Mouse (Mus musculus) CH12.LX (cell line): ENCODE data around the gene Cdh23. TPM values are rescaled to one million over a fixed set of nuclear protein-coding genes. Genes with fewer than 3 reads are reported as not detected.

ENCODE experiments used
- DNase-seq: peaks from one replicate; pipeline ENCODE4 v3.0.0-alpha.2; 2013; ENCODE audit errors: extremely low read depth
- H3K27ac ChIP-seq: 2 replicates; pipeline ENCODE4 v1.5.1; 2012; ENCODE audit warnings: low read depth, mild to moderate bottlenecking, control low read depth, moderate library complexity; ENCODE audit not compliant: insufficient read depth
- H3K27me3 ChIP-seq: replicated peaks from 2 replicates; pipeline ENCODE3; 2012; ENCODE audit warnings: inconsistent platforms
- H3K36me3 ChIP-seq, 2 experiments: replicated peaks in 1 of 2; 2 replicates each; pipeline versions ENCODE3 to v1.6.1; 2012; ENCODE audit warnings: inconsistent platforms in 1 of 2, low read length in 1 of 2, mild to moderate bottlenecking in 1 of 2, mixed read lengths in 1 of 2, moderate library complexity in 1 of 2; ENCODE audit not compliant: control insufficient read depth in 1 of 2, insufficient read depth in 1 of 2
- H3K4me1 ChIP-seq, 2 experiments: 2 replicates each; pipeline ENCODE4 v1.6.1; 2012; ENCODE audit warnings: inconsistent platforms in 1 of 2, moderate library complexity in 1 of 2; ENCODE audit not compliant: insufficient read depth in 2 of 2, control insufficient read depth in 1 of 2
- H3K4me2 ChIP-seq: 2 replicates; pipeline ENCODE4 v1.6.1; 2012; ENCODE audit warnings: low read depth, mild to moderate bottlenecking, control low read depth; ENCODE audit not compliant: poor library complexity, insufficient read depth, severe bottlenecking
- H3K4me3 ChIP-seq, 3 experiments: fragments of 150-350 bp in 1 of 3; sonication (generic) in 1 of 3; replicated peaks in 1 of 3; 2 replicates each; pipeline versions ENCODE3 to v1.5.1; 2011 to 2012; ENCODE audit warnings: low read depth in 2 of 3, low read length in 2 of 3, mild to moderate bottlenecking in 2 of 3, moderate library complexity in 2 of 3, control low read depth in 1 of 3, improper control_type of control experiment in 1 of 3, inconsistent platforms in 1 of 3, mixed read lengths in 1 of 3; ENCODE audit not compliant: poor library complexity in 1 of 3
- H3K79me2 ChIP-seq: replicated peaks from 2 replicates; pipeline ENCODE4 v1.6.1; 2012; ENCODE audit warnings: mild to moderate bottlenecking, moderate library complexity; ENCODE audit not compliant: control insufficient read depth, poor library complexity, insufficient read depth, severe bottlenecking; ENCODE audit errors: extremely low read depth
- H3K9ac ChIP-seq: 2 replicates; pipeline ENCODE4 v1.6.1; 2012; ENCODE audit warnings: low read depth, mild to moderate bottlenecking, control low read depth, moderate library complexity; ENCODE audit not compliant: insufficient read depth
- H3K9me3 ChIP-seq: replicated peaks from 2 replicates; pipeline ENCODE3; 2012; ENCODE audit warnings: low read length, inconsistent platforms, mixed read lengths
- BHLHE40 ChIP-seq: IDR thresholded peaks from 2 replicates; pipeline ENCODE4 v1.6.1; 2011; ENCODE audit warnings: mild to moderate bottlenecking, low read depth, low read length, improper control_type of control experiment
- CHD1 ChIP-seq: IDR thresholded peaks from 2 replicates; pipeline ENCODE4 v1.6.1; 2012; ENCODE audit warnings: low read depth, low read length, improper control_type of control experiment, inconsistent platforms
- CHD2 ChIP-seq: IDR thresholded peaks from 2 replicates; pipeline ENCODE4 v1.6.1; 2011; ENCODE audit warnings: low read length, improper control_type of control experiment
- CTCF ChIP-seq, 2 experiments: IDR thresholded peaks in 1 of 2; conservative IDR thresholded peaks in 1 of 2; 2 replicates each; pipeline ENCODE4 v1.5.1; 2011 to 2012; ENCODE audit warnings: low read depth in 2 of 2, low read length in 2 of 2, improper control_type of control experiment in 1 of 2, inconsistent platforms in 1 of 2, mild to moderate bottlenecking in 1 of 2, moderate library complexity in 1 of 2
- E2F4 ChIP-seq: IDR thresholded peaks from 2 replicates; pipeline ENCODE4 v1.6.1; 2011; ENCODE audit warnings: low read depth, low read length, improper control_type of control experiment; ENCODE audit not compliant: insufficient replicate concordance
- ELF1 ChIP-seq: IDR thresholded peaks from 2 replicates; pipeline ENCODE4 v1.6.1; 2014; ENCODE audit warnings: low read depth, mild to moderate bottlenecking, inconsistent platforms, low read length, improper control_type of control experiment
- IRF4 ChIP-seq: IDR thresholded peaks from 2 replicates; pipeline ENCODE4 v1.6.1; 2014; ENCODE audit warnings: low read depth, mild to moderate bottlenecking, inconsistent platforms, low read length, improper control_type of control experiment
- JUND ChIP-seq: conservative IDR thresholded peaks from 2 replicates; pipeline ENCODE4 v1.6.1; 2011; ENCODE audit warnings: low read depth, low read length, improper control_type of control experiment
- KAT2A ChIP-seq: IDR thresholded peaks from 2 replicates; pipeline ENCODE4 v1.6.1; 2012; ENCODE audit warnings: low read length, improper control_type of control experiment, inconsistent platforms; ENCODE audit not compliant: insufficient replicate concordance
- MAFK ChIP-seq: IDR thresholded peaks from 2 replicates; pipeline ENCODE4 v1.6.1; 2011; ENCODE audit warnings: low read length, improper control_type of control experiment; ENCODE audit not compliant: insufficient replicate concordance
- MAX ChIP-seq: IDR thresholded peaks from 2 replicates; pipeline ENCODE4 v1.6.1; 2011; ENCODE audit warnings: low read length, improper control_type of control experiment
- MAZ ChIP-seq: IDR thresholded peaks from 2 replicates; pipeline ENCODE4 v1.6.1; 2012; ENCODE audit warnings: low read depth, mild to moderate bottlenecking, inconsistent platforms, low read length, improper control_type of control experiment, moderate library complexity
- MEF2A ChIP-seq: IDR thresholded peaks from 2 replicates; pipeline ENCODE4 v1.6.1; 2014; ENCODE audit warnings: low read depth, mild to moderate bottlenecking, inconsistent platforms, low read length, improper control_type of control experiment, borderline replicate concordance
- MXI1 ChIP-seq: IDR thresholded peaks from 2 replicates; pipeline ENCODE4 v1.6.1; 2011; ENCODE audit warnings: mild to moderate bottlenecking, low read depth, low read length, improper control_type of control experiment
- PAX5 ChIP-seq: IDR thresholded peaks from 2 replicates; pipeline ENCODE4 v1.6.1; 2012; ENCODE audit warnings: low read length, inconsistent platforms, mixed read lengths
- POLR2AphosphoS2 ChIP-seq: IDR thresholded peaks from 2 replicates; pipeline ENCODE4 v1.6.1; 2011; ENCODE audit warnings: low read depth, low read length, improper control_type of control experiment
- RAD21 ChIP-seq: IDR thresholded peaks from 2 replicates; pipeline ENCODE4 v1.6.1; 2011; ENCODE audit warnings: low read depth, mild to moderate bottlenecking, low read length, improper control_type of control experiment, moderate library complexity
- RCOR1 ChIP-seq: conservative IDR thresholded peaks from 2 replicates; pipeline ENCODE4 v1.6.1; 2012; ENCODE audit warnings: low read depth, mild to moderate bottlenecking, inconsistent platforms, low read length, improper control_type of control experiment
- SMC3 ChIP-seq: IDR thresholded peaks from 2 replicates; pipeline ENCODE4 v1.6.1; 2011; ENCODE audit warnings: low read depth, low read length, improper control_type of control experiment
- TBP ChIP-seq: conservative IDR thresholded peaks from 2 replicates; pipeline ENCODE4 v1.6.1; 2011; ENCODE audit warnings: low read depth, low read length, improper control_type of control experiment
- TCF12 ChIP-seq: IDR thresholded peaks from 2 replicates; pipeline ENCODE4 v1.6.1; 2014; ENCODE audit warnings: low read depth, mild to moderate bottlenecking, inconsistent platforms, low read length, improper control_type of control experiment
- UBTF ChIP-seq: IDR thresholded peaks from 2 replicates; pipeline ENCODE4 v1.6.1; 2012; ENCODE audit warnings: low read depth, mild to moderate bottlenecking, inconsistent platforms, low read length, improper control_type of control experiment, moderate library complexity
- USF1 ChIP-seq: IDR thresholded peaks from 2 replicates; pipeline ENCODE4 v1.6.1; 2014; ENCODE audit warnings: low read depth, mild to moderate bottlenecking, inconsistent platforms, low read length, improper control_type of control experiment
- ZC3H11A ChIP-seq: IDR thresholded peaks from 2 replicates; pipeline ENCODE4 v1.6.1; 2012; ENCODE audit warnings: low read depth, mild to moderate bottlenecking, inconsistent platforms, low read length, improper control_type of control experiment
- ZKSCAN1 ChIP-seq: IDR thresholded peaks from 2 replicates; pipeline ENCODE4 v1.6.1; 2012; ENCODE audit warnings: low read depth, inconsistent platforms, low read length, improper control_type of control experiment, borderline replicate concordance
- ZMIZ1 ChIP-seq: IDR thresholded peaks from 2 replicates; pipeline ENCODE4 v1.6.1; 2012; ENCODE audit warnings: low read depth, mild to moderate bottlenecking, inconsistent platforms, low read length, improper control_type of control experiment
- ZNF384 ChIP-seq: IDR thresholded peaks from 2 replicates; pipeline ENCODE4 v1.6.1; 2012; ENCODE audit warnings: low read depth, low read length, improper control_type of control experiment, inconsistent platforms
- dilution Hi-C: fragments of 300-500 bp; cut with MboI; formaldehyde crosslinking; loops from 2 replicates; pipeline ENCODE4 v1.14.3; 2020; ENCODE audit warnings: low sequenced_read_pairs; ENCODE audit not compliant: extremely low pct_unique_long_range_greater_than_20kb, extremely low pct_ligation_motif_present
- in situ Hi-C: fragments of 300-500 bp; cut with MboI; formaldehyde crosslinking; loops from 3 replicates; pipeline ENCODE4 v1.14.3; 2019; ENCODE audit warnings: low sequenced_read_pairs, low pct_ligation_motif_present, low pct_unique_long_range_greater_than_20kb, mixed read lengths
- polyA plus RNA-seq: library from polyadenylated mRNA; unstranded; fragments of >175 nt; gene quantifications from 2 replicates; pipeline ENCODE4 v1.2.1, GENCODE M21; 2012; ENCODE audit warnings: low read depth; ENCODE audit not compliant: insufficient read length
- total RNA-seq, 2 experiments: library from RNA; depleted of rRNA; stranded (reverse); fragments of 300-350 nt in 1 of 2; fragments of >200 nt in 1 of 2; gene quantifications; 2 replicates each; pipeline ENCODE4 v1.2.3; 2012 to 2014

Gene Cdh23
- total and polyA plus RNA-seq, 3 experiments, result 0.20 to 0.73 (median 0.30) TPM

DNA sequence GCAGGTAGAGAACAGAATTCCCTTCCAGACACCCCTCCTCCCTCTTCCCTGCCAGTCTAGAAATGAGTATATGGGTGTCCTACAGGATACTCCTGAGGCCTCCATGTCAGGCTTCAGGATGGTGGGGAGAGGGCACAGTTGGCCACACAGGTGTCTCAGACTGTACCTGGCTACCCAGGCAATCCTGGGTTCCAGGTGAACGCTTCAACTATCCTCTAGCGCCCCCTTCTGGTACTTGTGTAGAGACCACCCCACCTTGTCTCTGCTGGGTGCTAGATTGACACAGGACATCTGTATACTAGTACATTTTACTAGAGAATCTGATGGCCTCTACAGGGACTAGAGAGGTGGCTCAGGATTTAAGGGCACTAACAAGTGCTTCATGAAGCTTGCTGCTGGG lies 253.2 kb downstream of the Cdh23 start:
- Histone ChIP-seq H3K4me1 (peaks cover 9% of the 10 kb centered on the region in 2 experiments; a peak in 3 of 4 replicates), H3K9me3 (peaks cover 10% of the 10 kb centered on the region), H3K79me2 (no peaks in the 10 kb centered on the region), H3K4me3 (no peak overlapping the region), H3K4me2 (no peak overlapping the region), H3K27ac (no peak overlapping the region), H3K27me3 (peaks cover 30% of the 10 kb centered on the region), H3K9ac (no peak overlapping the region), H3K36me3 (no peaks in the 10 kb centered on the region)
- peak; percentile 46 for DNase-seq
- TF ChIP-seq CTCF (conservative IDR thresholded peaks at IDR 0.05 in 1 of 2, IDR thresholded peaks at IDR 0.05 in 1 of 2; ENCODE audit: low read depth in 2 of 2, low read length in 2 of 2), result peak; percentile 58 to 73
- peak; percentile 76 for TF ChIP-seq RAD21
- no peak for TF ChIP-seq ZKSCAN1
- no peak for TF ChIP-seq ZNF384
- no peak for TF ChIP-seq MEF2A
- no peak for TF ChIP-seq PAX5
- no peak for TF ChIP-seq E2F4
- no peak for TF ChIP-seq MAZ
- TF ChIP-seq POLR2AphosphoS2, result no peak
- peak; percentile 71 for TF ChIP-seq SMC3
- TF ChIP-seq MAX, result no peak
- TF ChIP-seq ZMIZ1, result no peak
- TF ChIP-seq ELF1, result no peak
- TF ChIP-seq ZC3H11A, result no peak
- TF ChIP-seq KAT2A, result no peak
- in situ Hi-C loops, result no loop called here
- dilution Hi-C loops, result no loop called here

DNA sequence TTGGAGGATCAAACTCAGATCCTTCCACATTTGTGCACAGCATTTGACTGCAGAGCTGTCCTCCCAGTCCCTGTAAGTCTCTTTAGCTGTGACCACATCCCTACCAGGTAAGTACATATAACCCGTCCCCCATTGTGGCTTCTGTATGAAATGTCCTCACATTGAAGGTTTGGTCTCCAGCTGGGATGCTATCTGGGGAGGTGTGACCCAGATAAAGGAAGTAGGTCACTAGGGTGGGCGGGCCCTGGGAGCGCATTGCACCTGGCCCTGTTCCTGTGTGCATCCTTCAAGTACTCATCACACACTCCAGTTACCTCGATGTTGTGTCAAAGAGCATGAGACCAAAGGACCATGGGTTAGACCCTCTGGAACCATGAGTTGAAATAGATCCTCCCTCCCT lies 254.0 kb downstream of the Cdh23 start:
- Histone ChIP-seq H3K27ac (no peak overlapping the region), H3K4me2 (no peak overlapping the region), H3K4me1 (peaks cover 9% of the 10 kb centered on the region in 2 experiments; a peak in 3 of 4 replicates), H3K9ac (no peak overlapping the region), H3K27me3 (peaks cover 24% of the 10 kb centered on the region), H3K4me3 (no peak overlapping the region), H3K9me3 (peaks cover 10% of the 10 kb centered on the region), H3K36me3 (no peaks in the 10 kb centered on the region), H3K79me2 (no peaks in the 10 kb centered on the region)
- DNase-seq, result no peak
- dilution Hi-C loops (no loop called here), in situ Hi-C loops (no loop called here)
- TF ChIP-seq USF1 (no peak), CHD1 (no peak), UBTF (no peak), ZKSCAN1 (no peak), SMC3 (no peak), ZC3H11A (no peak), ZMIZ1 (no peak), MEF2A (no peak), TCF12 (no peak), BHLHE40 (no peak), MXI1 (no peak), POLR2AphosphoS2 (no peak), TBP (no peak), RCOR1 (no peak), MAX (no peak), IRF4 (no peak), JUND (no peak), CHD2 (no peak), MAFK (no peak)
